Mouse (Mus musculus) liver, embryonic 15.5 days (tissue): Measurements from ENCODE around the gene Tmem82. TPM values are rescaled to one million over a fixed set of nuclear protein-coding genes. Genes with fewer than 3 reads are reported as not detected.

Experiments used
- ATAC-seq: fragments of 200-750 bp; cut with Nextera tagmentation; 2 replicates; pipeline ENCODE4 v1.8.0; 2017; ENCODE audit warnings: moderate number of reproducible peaks, mild to moderate bottlenecking, moderate library complexity; ENCODE audit not compliant: insufficient read depth
- H3K27ac ChIP-seq: fragments of 300-500 bp; sonication (generic); replicated peaks from 2 replicates; pipeline ENCODE4 v1.5.1; 2015; ENCODE audit warnings: mild to moderate bottlenecking, inconsistent platforms
- H3K27me3 ChIP-seq: fragments of 300-500 bp; sonication (generic); 2 replicates; pipeline ENCODE4 v1.6.1; 2015; ENCODE audit warnings: mild to moderate bottlenecking, inconsistent platforms
- H3K36me3 ChIP-seq: fragments of 300-500 bp; sonication (generic); replicated peaks from 2 replicates; pipeline ENCODE4 v1.6.1; 2015; ENCODE audit warnings: moderate library complexity, mild to moderate bottlenecking, inconsistent platforms
- H3K4me1 ChIP-seq: fragments of 300-500 bp; sonication (generic); replicated peaks from 2 replicates; pipeline ENCODE4 v1.6.1; 2015; ENCODE audit warnings: inconsistent platforms
- H3K4me2 ChIP-seq: fragments of 300-500 bp; sonication (generic); 2 replicates; pipeline ENCODE4 v1.6.1; 2015; ENCODE audit warnings: moderate library complexity, mild to moderate bottlenecking, inconsistent platforms
- H3K4me3 ChIP-seq: fragments of 300-500 bp; sonication (generic); replicated peaks from 2 replicates; pipeline ENCODE4 v1.5.1; 2015; ENCODE audit warnings: mild to moderate bottlenecking, inconsistent platforms
- H3K9ac ChIP-seq: fragments of 300-500 bp; sonication (generic); 2 replicates; pipeline ENCODE4 v1.6.1; 2015; ENCODE audit warnings: moderate library complexity, mild to moderate bottlenecking, inconsistent platforms
- H3K9me3 ChIP-seq: fragments of 300-500 bp; sonication (generic); replicated peaks from 2 replicates; pipeline ENCODE4 v1.6.1; 2016; ENCODE audit warnings: inconsistent platforms
- WGBS: fragments of 180-500 bp; shearing (Covaris S2); methylation state at CpG from one replicate; pipeline ENCODE4 v1.1.7; 2015; ENCODE audit warnings: mixed read lengths; ENCODE audit not compliant: insufficient replicate concordance; 5-methylcytosine and 5-hydroxymethylcytosine counted together
- polyA plus RNA-seq: library from polyadenylated mRNA; unstranded; fragments of >200 nt; fragmentation: Nextera tagmentation; extraction: Ambion mirVana; gene quantifications from 2 replicates; pipeline ENCODE4 v1.2.1, GENCODE M21; 2015

Tmem82 gene
- polyA plus RNA-seq, 1 experiment from 2014 or later, result 4.6 TPM

- H3K9me3 ChIP-seq, result no peaks in the 10 kb centered on the region
- no peaks in the 10 kb centered on the region for H3K36me3 ChIP-seq
- no peak overlapping the region for H3K9ac ChIP-seq
- 54% methylated on average over 7 of the region's 7 CpGs for WGBS
- no peak overlapping the region for H3K4me2 ChIP-seq
- peaks cover under 1% of the 10 kb centered on the region; the same call in 1 of the 2 replicates for H3K4me1 ChIP-seq
- ATAC-seq, result no peak
- H3K27ac ChIP-seq, result no peak overlapping the region
- H3K4me3 ChIP-seq, result no peak overlapping the region
- no peaks in the 10 kb centered on the region for H3K27me3 ChIP-seq
These were observed 53.1 kb downstream of the Tmem82 start for GRCm38 (mm10) chr4:141565325-141565724.

DNA sequence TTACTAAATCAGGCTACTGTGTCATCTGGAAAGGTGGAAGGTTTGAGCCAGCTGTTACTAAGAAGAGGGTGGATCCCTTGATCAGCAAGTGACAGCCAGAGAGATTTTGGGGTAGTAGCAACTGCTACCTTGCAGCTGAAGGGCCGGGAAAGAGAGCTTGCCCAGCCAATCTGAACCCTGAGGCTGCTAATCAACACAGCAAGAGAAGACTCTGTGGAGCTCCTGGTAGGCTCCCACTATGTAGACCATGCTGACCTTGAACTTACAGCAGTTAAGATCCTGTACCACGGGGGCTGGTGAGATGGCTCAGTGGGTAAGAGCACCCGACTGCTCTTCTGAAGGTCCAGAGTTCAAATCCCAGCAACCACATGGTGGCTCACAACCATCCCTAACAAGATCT lies 53.8 kb downstream of the Tmem82 start:
- no peak for ATAC-seq
- no peaks in the 10 kb centered on the region for H3K27me3 ChIP-seq
- H3K36me3 ChIP-seq, result no peaks in the 10 kb centered on the region
- no peak overlapping the region for H3K4me2 ChIP-seq
- WGBS, result 53% methylated on average over 3 of the region's 3 CpGs
- no peak overlapping the region for H3K4me3 ChIP-seq
- H3K9ac ChIP-seq, result no peak overlapping the region
- peaks cover 7% of the 10 kb centered on the region for H3K4me1 ChIP-seq
- H3K27ac ChIP-seq, result no peak overlapping the region
- H3K9me3 ChIP-seq, result no peaks in the 10 kb centered on the region

- peaks cover 12% of the 10 kb centered on the region for H3K4me1 ChIP-seq
- ATAC-seq, result no peak
- no peak overlapping the region for H3K4me2 ChIP-seq
- no peak overlapping the region for H3K27ac ChIP-seq
- no peaks in the 10 kb centered on the region for H3K27me3 ChIP-seq
- no peak overlapping the region for H3K9ac ChIP-seq
- WGBS, result 79% methylated on average over 4 of the region's 4 CpGs
- no peak overlapping the region for H3K4me3 ChIP-seq
- no peaks in the 10 kb centered on the region for H3K9me3 ChIP-seq
- no peaks in the 10 kb centered on the region for H3K36me3 ChIP-seq
These were observed 54.2 kb downstream of the Tmem82 start for GRCm38 (mm10) chr4:141564209-141564608.

Other genes starting within 250 kb of the Tmem82 start
- gene Clcnka, start 219.9 kb downstream of the Tmem82 start, polyA plus RNA-seq, result not detected in 2 replicates
- gene Clcnkb, start 202.6 kb downstream of the Tmem82 start, polyA plus RNA-seq, result not detected in 2 replicates
- 0.24 and 0.47 TPM in 2 replicates for gene Hspb7, start 197.9 kb downstream of the Tmem82 start, polyA plus RNA-seq
- gene Srarp, start 182.5 kb downstream of the Tmem82 start, polyA plus RNA-seq, result not detected in 2 replicates
- gene Zbtb17, start 174.0 kb downstream of the Tmem82 start, polyA plus RNA-seq, result 8.5 and 8.9 TPM in 2 replicates
- 4.7 and 5.6 TPM in 2 replicates for gene Spen, start 80.0 kb downstream of the Tmem82 start, polyA plus RNA-seq
- 1.7 and 1.9 TPM in 2 replicates for gene Fblim1, start 12.5 kb downstream of the Tmem82 start, polyA plus RNA-seq
- gene Slc25a34, start 5.2 kb upstream of the Tmem82 start, polyA plus RNA-seq, result 0.07 TPM in 1 of 2 replicates, not detected in the other
- gene Plekhm2, start 46.3 kb upstream of the Tmem82 start, polyA plus RNA-seq, result 1.1 and 2.0 TPM in 2 replicates
- gene Rsc1a1, start 67.0 kb upstream of the Tmem82 start, polyA plus RNA-seq, result 1.2 TPM in 1 of 2 replicates, not detected in the other
- 14.8 and 17.2 TPM in 2 replicates for gene Ddi2, start 104.8 kb upstream of the Tmem82 start, polyA plus RNA-seq
- 20.5 and 26.2 TPM in 2 replicates for gene Agmat, start 128.0 kb upstream of the Tmem82 start, polyA plus RNA-seq
- 2.0 and 2.2 TPM in 2 replicates for gene Dnajc16, start 172.3 kb upstream of the Tmem82 start, polyA plus RNA-seq
- gene Casp9, start 175.0 kb upstream of the Tmem82 start, polyA plus RNA-seq, result 9.7 and 9.9 TPM in 2 replicates
- gene Cela2a, start 207.5 kb upstream of the Tmem82 start, polyA plus RNA-seq, result 0.14 and 3.3 TPM in 2 replicates
- gene Ctrc, start 227.7 kb upstream of the Tmem82 start, polyA plus RNA-seq, result not detected in 2 replicates